Comparison of ENCODE assay signal across 8 mouse cellular contexts in genomic region chr14:87566211-87566610, GRCm38 (mm10).
DNase-seq lines count a peak whose midpoint lies in the region; ATAC-seq and TF ChIP-seq lines count a peak whose summit lies in the region.

No protein-coding gene starts in this region.

- TF ChIP-seq CTCF in liver, embryonic 14.5 days (IDR thresholded peaks at IDR 0.05; ENCODE audit: low read depth) = peak; percentile 42

- no peak for TF ChIP-seq EP300 in liver, embryonic 14.5 days (IDR thresholded peaks at IDR 0.05; ENCODE audit: low read depth)

- ATAC-seq in liver, embryonic 14.5 days (ENCODE audit: insufficient read depth) = no peak
- no peak for ATAC-seq in liver, embryonic 11.5 days (replicated peaks; ENCODE audit: low FRiP score)
- peak; percentile 27; the same call in 1 of the 2 replicates for ATAC-seq in megakaryocyte progenitor cell, adult 5-6 weeks (replicated peaks; ENCODE audit: poor library complexity)
- ATAC-seq in monocyte, adult 5-6 weeks (replicated peaks; ENCODE audit: insufficient number of reproducible peaks, low FRiP score, low TSS enrichment, poor library complexity, severe bottlenecking) = no peak

- 21% methylated on average over 7 of the region's 7 CpGs for WGBS in liver, embryonic 14.5 days (ENCODE audit: insufficient replicate concordance)
- WGBS in liver, embryonic 11.5 days = 25% methylated on average over 7 of the region's 7 CpGs

- H3K4me2 ChIP-seq in liver, embryonic 14.5 days (ENCODE audit: low read depth) = no peak overlapping the region
- no peak overlapping the region for H3K4me2 ChIP-seq in liver, embryonic 11.5 days

- no peaks in the 10 kb centered on the region for H3K36me3 ChIP-seq in liver, embryonic 14.5 days (replicated peaks; ENCODE audit: control insufficient read depth, insufficient read depth, low read depth)
- H3K36me3 ChIP-seq in liver, embryonic 11.5 days (ENCODE audit: control insufficient read depth, insufficient read depth, low read length) = no peaks in the 10 kb centered on the region

- H3K27ac ChIP-seq in liver, embryonic 14.5 days = no peak overlapping the region
- H3K27ac ChIP-seq in liver, embryonic 11.5 days (ENCODE audit: low read depth, low read length) = no peak overlapping the region

- no peak overlapping the region for H3K9ac ChIP-seq in liver, embryonic 14.5 days (replicated peaks)
- no peak overlapping the region for H3K9ac ChIP-seq in liver, embryonic 11.5 days (ENCODE audit: low read depth, low read length)

- DNase-seq in cerebellum, postnatal 25 days = peak; percentile 22 to 31
- DNase-seq in cerebellum, adult 8-10 months = no peak
- DNase-seq in liver, embryonic 14.5 days (ENCODE audit: low read depth in 3 of 3, low spot score in 3 of 3) = no peak
- no peak for DNase-seq in liver, embryonic 11.5 days (ENCODE audit: low spot score)
- DNase-seq in embryo, embryonic 10.5 days (ENCODE audit: low spot score) = peak; percentile 68
- DNase-seq in gastrocnemius, adult 8-10 months (ENCODE audit: low spot score in 2 of 2) = no peak

- no peaks in the 10 kb centered on the region for H3K4me1 ChIP-seq in liver, embryonic 14.5 days (replicated peaks; ENCODE audit: control insufficient read depth in 2 of 2, insufficient read depth in 2 of 2, low read length in 1 of 2)
- H3K4me1 ChIP-seq in liver, embryonic 11.5 days (replicated peaks; ENCODE audit: control insufficient read depth, insufficient read depth, low read length) = no peaks in the 10 kb centered on the region

- H3K4me3 ChIP-seq in liver, embryonic 14.5 days (ENCODE audit: insufficient read depth in 1 of 2, low read depth in 2 of 2, low read length in 2 of 2) = no peak overlapping the region
- H3K4me3 ChIP-seq in liver, embryonic 11.5 days (ENCODE audit: low read depth, low read length) = no peak overlapping the region

- H3K9me3 ChIP-seq in liver, embryonic 14.5 days (ENCODE audit: control insufficient read depth, low read length) = no peaks in the 10 kb centered on the region
- no peaks in the 10 kb centered on the region for H3K9me3 ChIP-seq in liver, embryonic 11.5 days (ENCODE audit: control insufficient read depth, low read length)

- H3K27me3 ChIP-seq in liver, embryonic 14.5 days (ENCODE audit: control insufficient read depth, insufficient read depth, low read length) = no peaks in the 10 kb centered on the region
- H3K27me3 ChIP-seq in liver, embryonic 11.5 days (replicated peaks; ENCODE audit: control insufficient read depth, insufficient read depth, low read length) = no peaks in the 10 kb centered on the region; the same call in 1 of the 2 replicates

Comparison
In these comparisons a context has a peak if more than half of its experiments do, and no peak if none do; other contexts are left out.
1. DNase-seq: peak in cerebellum, postnatal 25 days (2 of 2) and embryo, embryonic 10.5 days (single experiment); none in cerebellum, adult 8-10 months (single experiment), liver, embryonic 14.5 days (0 of 3), liver, embryonic 11.5 days (single experiment) and gastrocnemius, adult 8-10 months (0 of 2).